Mouse (Mus musculus): ENCODE measurements around the gene Amdhd2.
"Not testable (repeated sequence)": the region's sequence is repeated elsewhere in the genome, so short reads cannot be mapped to it uniquely, and the experiment has no call there.

The Amdhd2 gene

DNA sequence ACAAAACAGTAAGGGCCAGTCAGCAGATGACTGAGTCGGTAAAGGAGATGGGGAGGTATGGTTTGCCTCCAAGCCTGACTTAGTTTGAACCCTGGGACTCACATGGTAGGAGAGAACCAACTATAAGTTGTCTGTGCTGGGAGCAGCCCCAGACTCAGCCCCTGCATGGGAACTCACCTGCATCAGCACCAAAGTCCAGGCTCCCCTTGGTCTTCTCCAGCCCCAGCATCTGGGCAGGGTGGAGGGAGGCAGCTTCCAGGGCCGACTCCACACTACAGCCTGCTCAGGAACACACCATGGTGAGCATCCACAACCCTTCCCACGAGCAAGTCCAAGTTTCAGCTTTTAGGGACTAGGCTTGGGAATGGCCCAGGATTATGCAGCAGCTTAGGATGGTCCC lies 7.2 kb downstream of the Amdhd2 start:
- no peak for DNase-seq (ENCODE audit: low spot score)

DNA sequence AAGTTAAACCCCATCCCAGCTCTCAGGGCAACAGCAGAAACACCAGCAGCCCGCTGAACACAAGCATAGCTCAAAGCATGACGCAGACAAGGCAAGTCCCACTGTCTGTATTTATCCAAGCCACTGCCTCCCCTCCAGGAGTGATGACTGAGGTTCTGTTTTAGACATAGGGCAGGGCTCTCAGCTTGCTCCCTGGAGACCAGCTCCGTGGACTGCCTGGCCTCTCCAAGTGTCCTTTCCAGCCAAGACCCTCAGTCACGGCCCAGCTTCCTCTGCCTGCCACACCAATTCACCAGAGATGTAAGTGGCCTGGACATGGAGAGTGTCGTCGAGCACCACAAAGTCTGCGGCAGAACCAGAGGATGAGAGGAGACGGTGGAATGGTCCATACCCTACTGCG lies 7.8 kb downstream of the Amdhd2 start:
- DNase-seq (ENCODE audit: low spot score) = no peak

DNA sequence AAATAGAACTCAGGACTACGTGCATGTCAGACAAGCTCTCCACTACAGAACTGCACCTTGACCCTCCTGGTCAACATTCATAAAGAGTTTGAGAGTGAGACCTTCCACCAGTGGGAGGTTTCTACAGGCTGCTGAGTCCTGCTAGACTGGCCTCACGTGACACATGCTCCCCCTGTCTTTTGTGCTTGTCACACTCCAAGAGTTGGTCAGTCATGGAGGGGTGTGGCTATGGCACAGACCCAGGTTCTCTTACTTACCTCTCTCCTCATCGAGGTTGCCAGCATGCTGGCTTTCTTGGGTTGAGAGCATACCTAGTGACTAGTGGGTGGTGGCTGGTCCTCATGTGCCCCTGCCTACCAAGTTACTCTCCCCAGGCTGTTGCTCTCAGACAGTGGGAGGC lies 9.1 kb downstream of the Amdhd2 start:
- DNase-seq (ENCODE audit: low spot score) = no peak

DNA sequence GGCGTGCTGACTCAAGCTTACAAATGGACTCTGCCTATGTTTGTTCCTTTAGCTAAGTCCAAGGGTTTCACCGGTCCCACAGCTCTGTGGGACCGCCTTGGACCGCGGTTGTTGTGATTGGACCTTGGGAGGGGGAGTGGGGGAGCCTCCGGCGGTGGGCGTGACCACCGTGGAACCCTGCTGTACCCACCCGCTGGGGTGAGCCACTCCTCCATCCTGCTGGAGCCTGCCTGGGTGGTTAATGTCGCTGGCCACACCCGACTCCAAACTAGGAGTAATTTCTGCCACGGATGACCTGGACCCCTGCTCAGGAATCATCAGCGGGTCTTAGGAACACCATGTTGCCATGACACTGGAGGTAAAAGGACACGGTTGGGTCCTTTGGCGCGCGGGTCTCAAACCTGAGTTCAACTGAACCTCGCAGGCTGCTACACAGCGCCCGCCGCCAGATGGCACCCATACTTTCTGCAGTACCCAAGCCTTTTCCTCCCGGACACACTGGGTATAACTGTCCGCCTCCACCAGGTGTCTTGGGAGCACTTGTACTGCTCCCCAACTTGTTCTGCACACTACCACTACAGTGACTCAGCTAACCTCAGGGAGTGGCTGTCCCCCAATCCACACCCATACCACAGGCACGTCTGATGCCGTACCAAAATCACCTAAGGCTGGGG lies 11.5 kb downstream of the Amdhd2 start:
- DNase-seq (ENCODE audit: low spot score) = peak; percentile 78

DNA sequence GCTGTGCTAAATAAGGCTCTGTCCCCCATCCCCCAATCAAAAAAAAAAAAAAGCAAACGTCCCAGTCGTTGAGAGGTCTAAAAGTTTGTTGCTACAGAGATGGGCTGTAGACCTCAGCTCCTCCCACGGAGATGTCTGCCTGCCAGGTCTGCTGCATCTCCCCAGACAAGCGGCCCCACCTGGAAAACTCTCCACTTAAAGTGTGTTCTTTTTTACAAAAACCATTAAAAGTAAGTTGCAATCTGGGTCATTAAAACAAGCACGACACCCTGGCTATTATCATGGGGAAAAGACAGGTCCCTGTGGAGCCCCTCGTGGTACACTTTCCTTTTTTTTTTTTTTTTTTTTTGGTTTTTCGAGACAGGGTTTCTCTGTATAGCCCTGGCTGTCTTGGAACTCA lies 12.2 kb downstream of the Amdhd2 start:
- no peak for DNase-seq (ENCODE audit: low spot score)

DNA sequence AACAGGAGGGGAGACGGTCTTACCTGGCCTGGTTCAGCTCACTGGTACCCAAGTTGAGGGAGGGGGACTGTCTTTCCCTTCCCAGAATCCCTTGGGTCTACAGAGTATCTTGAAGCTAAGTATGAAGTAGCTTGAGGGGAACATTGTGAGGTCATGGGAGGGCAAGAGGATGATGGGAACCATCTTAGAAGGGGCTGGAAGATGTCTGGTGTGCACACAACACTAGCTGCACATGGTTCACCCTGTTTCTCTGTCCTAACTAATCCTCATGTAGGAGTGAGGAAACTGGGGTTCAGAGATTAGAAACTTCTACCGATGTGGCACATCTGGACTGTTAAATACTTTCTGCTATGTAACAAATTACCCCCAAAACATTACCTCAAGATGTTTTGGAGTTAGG lies 12.7 kb downstream of the Amdhd2 start, which contains the start of gene Pdpk1:
Gene Pdpk1 (minus strand): TSS at position 101 of the 400 bp plus-strand sequence.
- DNase-seq (ENCODE audit: low spot score) = no peak

DNA sequence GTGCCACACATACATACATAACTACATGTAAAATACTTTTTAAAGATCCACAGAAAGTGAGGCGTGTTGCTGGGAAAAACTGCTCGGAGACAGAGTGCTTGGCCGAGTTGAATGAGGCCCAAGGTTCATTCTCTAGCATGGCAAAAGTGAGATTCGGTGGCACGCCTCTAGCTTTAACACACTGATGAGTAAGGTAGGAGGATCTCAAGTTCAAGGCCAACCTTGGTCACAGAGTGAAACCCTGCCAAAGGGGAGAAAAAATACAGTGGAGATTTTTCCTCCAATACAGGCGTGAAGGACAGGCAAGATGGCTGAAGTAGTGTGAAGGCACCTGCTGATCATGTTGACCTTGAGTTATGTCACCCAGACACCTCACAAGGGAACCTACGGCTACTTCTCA lies 14.1 kb downstream of the Amdhd2 start:
- no peak for DNase-seq (ENCODE audit: low spot score)

DNA sequence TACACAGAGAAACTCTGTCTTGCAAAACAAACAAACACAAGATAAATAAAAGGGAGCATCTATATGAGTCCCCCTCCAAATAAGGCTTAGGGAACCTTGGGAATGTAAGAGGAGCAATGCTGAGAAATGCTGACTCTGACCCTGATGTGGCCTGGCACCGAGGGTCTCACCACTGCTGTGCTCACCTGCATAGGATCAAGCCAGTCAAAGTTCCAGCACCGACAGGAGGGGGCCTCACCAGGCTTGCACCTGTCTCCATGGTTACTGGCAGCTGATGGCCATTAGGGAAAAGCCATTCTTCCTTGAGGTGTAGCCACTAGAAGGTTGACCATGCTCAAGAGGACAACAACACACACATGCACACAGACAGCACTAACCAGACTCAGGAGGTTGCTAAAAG lies 20.7 kb downstream of the Amdhd2 start:
- no peak for DNase-seq (ENCODE audit: low spot score)

DNA sequence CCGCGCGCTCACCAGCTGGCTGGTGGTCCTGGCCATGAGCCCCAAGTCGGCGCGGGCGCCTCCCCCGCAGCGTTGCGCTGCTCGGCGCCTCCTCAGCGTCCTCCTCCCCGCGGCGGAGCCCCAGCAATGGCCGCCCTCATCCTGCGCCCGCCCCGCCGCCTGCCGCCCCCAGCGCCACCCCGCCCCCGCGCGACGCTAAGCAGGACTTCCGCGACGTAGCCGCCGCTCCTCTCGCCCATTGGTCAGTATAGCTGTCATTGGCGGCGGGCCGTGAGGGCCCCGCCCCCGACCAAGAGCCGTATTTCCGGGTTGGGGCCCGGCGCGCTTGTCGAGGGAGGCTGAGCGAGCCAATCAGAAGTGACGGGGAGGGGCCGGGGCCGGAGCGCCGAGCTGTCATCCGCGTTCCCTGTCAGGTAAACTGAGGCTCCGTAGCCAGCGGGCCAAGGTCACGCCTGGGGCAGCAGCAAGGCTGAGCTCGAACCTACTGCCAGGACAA lies 22.1 kb downstream of the Amdhd2 start:
- DNase-seq (ENCODE audit: low spot score) = peak; percentile 97

DNA sequence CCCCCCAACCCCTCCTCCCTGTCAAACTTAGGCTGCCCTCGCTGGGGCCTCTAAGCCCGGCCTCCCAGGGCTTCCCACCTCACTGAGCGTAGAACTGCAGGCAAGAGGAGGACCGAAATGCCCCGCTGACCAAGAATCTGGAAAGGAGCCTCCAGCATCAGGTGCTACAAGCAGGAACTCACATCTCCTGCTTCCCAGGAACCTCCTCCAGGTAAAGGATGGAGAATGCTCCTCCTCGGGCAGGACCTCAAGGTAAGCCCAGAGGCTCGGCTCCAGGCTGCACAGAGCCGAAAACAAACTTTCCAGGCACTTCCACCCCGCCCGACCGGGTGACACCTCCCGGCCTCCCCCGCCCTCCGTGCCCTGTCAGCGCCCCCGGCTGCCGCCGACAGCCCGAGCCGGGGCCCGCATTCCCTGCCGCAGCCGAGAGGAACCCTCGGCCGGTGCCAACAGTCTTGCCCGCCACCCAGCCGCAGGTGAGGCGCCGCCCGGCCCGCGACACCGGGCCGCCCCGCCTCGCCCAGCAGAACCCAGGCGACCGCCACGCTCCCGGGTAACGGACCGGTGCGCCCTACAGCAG lies 22.6 kb downstream of the Amdhd2 start:
- DNase-seq (ENCODE audit: low spot score) = peak; percentile 42

DNA sequence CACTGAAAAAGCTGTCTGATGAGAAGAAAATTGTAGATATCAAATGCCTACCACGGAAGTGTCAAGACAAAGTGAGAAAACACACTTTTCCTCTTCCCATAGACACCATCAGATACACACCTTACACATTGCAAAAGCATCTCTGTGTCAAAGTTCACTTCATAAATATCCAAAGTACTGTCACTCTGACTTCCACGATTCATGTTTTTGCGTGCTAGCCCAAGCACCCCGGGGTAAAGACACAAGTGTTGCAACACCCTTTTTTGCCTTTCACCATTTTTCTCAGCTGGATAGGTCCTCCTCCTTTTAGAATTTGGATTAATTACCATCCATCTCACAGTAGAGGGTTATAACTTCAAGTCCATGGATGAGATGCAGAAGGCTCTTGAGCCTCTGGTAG lies 23.6 kb downstream of the Amdhd2 start:
- DNase-seq (ENCODE audit: low spot score) = no peak

DNA sequence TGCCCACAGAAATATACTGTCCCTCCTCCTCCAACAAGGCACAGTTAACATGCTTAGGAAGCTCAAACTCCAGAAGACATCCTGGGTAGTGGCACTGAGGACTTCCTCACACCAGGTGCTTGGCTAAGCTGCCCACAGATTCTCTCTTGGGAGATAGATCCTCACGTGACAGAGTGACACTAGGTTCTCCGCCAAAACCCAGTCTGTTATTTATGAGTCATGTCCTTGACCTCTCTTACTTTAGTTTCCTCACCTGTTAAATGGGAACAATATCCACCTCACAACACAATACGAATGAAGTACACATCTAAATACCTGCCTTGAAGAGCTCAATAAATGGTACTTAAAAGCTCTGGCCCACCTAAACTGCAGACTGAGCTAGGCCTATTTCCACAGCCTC lies 24.3 kb downstream of the Amdhd2 start:
- no peak for DNase-seq (ENCODE audit: low spot score)

DNA sequence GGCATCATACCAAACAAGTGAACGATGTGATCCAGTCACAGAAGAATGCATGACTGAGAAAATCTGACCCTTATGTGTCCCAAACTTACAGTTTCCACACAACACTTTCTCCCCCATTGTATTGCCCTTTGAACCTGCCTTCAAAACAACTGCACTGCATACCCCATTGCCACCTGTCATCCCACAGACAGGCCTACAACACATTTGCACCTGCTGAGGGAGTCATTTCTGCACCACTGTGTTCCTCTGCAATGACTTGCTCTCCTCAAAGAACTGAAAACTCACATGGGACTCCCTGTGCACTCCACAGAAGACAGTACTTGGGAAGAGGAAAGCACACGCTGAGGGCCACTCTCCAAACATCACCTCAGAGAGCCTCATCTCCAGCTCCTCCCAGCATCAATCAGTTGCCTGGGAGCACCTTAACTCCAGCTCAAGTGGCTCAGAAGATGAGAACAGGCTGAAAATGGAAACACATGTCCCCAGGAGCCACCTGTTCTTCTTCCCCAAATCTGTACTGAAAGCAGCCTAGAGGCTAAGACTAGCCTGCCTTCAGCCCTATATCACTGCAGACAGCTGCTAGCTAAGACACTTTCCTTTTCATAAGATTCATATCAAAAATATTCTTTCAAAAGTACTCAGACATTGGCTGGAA lies 26.2 kb downstream of the Amdhd2 start:
- no peak for DNase-seq (ENCODE audit: low spot score)

DNA sequence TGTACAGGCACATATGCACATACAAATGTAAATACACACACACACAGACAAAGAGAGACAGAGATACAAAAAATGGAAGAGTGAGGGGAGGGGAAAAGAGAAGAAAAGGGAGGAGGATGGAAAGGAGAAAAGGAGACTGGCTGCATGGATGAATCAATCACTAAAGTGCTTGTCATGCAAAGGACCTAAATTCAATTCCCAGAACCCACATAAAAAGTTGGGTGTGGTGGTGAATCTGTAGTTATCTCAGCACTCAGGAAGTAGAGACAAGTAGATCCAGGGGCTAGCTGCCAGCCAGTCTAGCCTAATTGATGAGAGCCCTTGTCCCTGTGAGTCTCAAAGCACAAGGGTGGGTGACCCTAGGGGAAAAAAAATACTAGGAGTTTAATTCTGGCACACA lies 29.5 kb downstream of the Amdhd2 start:
- no peak for DNase-seq (ENCODE audit: low spot score)

DNA sequence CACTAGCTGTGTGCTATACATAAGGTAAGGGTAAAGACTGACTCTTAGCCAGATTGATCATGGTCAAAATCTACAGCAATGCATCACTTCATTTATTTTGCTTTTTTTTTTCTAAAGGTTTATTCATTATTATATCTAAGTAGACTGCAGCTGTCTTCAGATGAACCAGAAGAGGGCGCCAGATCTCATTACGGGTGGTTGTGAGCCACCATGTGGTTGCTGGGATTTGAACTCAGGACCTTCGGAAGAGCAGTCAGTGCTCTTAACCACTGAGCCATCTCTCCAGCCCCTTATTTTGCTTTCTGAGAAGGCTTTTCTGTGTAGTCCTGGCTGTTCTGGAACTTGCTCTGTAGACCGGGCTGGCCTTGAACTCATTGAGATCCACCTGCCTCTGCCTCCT lies 30.6 kb downstream of the Amdhd2 start:
- not testable (repeated sequence) for DNase-seq (ENCODE audit: low spot score)

DNA sequence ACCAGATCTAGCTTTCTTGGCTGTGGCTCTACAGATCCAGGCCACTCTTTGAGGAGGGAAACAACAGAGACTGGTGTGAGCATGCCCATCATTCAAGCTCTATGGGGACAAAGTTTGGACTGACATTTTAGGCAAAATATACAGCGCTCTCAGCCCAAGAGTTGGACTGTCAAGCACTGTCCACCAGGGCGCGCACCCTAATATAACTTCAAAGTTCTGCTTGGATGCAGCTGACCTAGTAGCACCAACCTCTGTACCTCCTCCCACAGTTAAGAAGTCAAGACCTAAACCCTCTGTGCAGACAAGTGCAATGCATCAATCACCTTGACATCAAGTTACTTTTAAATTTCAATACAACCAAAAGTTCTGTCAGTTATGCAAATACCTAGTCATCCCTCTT lies 32.0 kb downstream of the Amdhd2 start:
- no peak for DNase-seq (ENCODE audit: low spot score)

DNA sequence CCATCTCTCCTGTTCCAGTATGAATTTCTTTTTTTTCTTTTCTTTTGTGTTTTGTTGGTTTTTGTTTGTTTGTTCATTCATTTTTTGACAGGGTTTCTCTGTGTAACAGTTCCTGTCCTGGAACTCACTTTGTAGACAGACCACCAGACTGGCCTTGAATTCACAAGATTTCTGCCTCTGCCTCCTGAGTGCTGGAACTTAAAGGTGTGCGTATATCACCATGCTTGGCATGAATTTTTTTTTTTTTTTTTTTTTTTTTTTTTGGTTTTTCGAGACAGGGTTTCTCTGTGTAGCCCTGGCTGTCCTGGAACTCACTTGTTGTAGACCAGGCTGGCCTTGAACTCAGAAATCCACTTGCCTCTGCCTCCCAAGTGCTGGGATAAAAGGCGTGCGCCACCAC lies 34.3 kb downstream of the Amdhd2 start:
- not testable (repeated sequence) for DNase-seq (ENCODE audit: low spot score)

DNA sequence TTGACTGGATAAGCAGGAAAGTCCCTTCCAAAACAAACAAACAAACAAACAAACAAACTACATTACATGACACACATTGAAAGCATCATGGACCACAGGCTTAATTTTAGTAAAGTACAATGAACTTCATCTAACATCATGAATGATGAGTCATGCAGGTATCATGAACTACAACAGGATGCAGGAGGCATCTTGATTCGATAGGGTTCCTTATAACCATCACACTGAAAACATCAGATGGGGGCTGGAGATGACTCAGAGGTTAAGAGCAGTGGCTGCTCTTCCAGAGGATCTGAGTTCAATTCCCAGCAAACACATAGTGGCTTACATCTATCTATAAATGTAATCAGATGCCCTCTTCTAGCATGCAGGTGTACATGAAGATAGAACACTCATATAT lies 36.0 kb downstream of the Amdhd2 start:
- DNase-seq (ENCODE audit: low spot score) = no peak

DNA sequence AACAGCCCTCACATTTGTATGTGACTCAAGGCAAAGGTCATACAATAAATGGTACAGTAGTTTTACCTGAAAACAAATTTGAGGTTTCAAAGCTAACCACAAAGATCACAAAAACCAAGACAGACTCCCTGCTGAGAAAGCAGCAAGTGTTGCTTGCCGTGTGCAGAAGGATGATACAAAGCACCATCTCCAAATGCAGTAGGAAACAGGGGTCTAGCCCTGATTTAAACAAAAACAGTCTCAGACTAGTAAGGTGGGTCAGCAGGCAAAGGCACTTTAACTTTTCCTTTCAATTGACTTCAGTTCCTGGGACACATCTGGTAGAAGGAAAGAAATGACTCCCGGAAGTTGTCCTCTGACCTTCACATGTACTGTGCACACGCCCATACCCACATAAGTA lies 36.8 kb downstream of the Amdhd2 start:
- no peak for DNase-seq (ENCODE audit: low spot score)

DNA sequence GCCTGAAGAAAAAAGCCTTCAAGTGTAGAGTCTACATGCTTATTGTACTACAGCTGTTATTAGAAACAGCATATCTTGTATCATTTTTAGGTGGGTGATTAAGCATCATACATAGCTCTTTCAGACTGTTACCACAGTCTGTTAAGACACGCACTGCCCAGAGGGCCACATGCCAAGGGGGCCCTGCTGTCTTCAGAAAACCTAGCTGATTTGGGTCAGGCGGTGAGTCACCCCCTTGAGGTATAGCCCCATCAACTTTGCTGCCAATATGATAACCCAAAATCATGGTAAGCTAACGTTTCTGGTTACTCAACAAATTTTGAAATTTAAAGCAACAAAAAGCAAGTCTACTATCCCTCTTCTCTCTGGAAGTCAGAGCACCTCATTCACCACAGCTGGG lies 44.1 kb downstream of the Amdhd2 start:
- DNase-seq (ENCODE audit: low spot score) = no peak

DNA sequence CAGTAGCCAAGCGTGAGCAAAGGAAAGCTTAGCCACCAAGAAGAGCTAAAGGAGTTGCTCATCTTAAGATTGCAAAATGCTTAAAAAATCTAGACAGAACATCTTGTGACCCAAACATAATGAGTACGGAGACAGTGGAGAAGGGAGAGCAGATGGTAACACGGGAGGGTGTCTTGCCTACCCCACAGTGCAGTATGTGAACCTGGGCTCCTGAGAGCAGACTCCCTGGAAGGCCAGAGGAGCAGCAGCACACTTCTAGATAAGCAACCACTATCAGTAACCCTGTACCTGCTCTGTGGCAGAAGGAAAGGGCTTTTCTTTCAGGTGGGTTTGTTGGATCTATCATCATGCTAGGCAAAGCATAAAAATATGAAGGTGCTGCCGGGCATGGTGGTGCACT lies 50.5 kb downstream of the Amdhd2 start:
- no peak for DNase-seq (ENCODE audit: low spot score)

DNA sequence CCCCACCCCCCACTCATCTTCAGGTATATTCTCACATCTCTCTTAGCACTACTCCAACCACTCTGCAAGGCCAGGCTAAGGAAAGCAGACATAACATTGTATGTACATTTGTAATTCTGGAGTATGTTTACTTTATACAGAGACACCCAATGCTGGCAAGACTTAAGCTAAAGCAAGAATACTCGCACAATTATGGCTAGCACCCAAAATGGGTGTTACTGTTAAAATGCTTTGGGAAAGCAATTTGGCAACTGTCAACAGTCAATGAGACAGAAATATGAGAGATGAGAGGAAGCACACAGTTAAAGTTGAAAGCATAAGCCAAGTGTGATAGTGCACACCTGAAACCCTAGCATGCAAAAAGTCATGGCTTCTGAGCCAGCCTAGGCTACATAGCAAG lies 52.3 kb downstream of the Amdhd2 start:
- DNase-seq (ENCODE audit: low spot score) = no peak

DNA sequence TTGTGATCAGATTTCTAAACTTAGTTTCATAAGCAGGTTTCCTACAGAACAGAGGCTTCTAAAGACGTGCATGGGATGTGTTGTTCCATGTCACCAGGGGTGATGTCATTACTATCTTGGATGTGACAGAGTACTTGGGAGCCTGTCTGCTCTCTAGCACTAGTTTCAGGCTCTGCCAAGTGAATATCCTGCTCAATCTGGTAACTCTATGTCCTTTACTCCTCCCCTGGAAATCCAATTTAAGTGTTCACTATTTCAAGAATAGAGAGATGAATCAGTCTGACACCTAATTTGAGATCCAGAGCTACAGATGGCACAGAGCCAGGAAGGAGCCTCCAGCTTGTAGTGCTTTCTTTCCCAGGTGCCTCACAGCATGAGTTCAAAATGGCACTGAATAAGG lies 54.7 kb downstream of the Amdhd2 start:
- DNase-seq (ENCODE audit: low spot score) = no peak
